Mouse (Mus musculus): ENCODE data around the gene Abcc4.

DNA sequence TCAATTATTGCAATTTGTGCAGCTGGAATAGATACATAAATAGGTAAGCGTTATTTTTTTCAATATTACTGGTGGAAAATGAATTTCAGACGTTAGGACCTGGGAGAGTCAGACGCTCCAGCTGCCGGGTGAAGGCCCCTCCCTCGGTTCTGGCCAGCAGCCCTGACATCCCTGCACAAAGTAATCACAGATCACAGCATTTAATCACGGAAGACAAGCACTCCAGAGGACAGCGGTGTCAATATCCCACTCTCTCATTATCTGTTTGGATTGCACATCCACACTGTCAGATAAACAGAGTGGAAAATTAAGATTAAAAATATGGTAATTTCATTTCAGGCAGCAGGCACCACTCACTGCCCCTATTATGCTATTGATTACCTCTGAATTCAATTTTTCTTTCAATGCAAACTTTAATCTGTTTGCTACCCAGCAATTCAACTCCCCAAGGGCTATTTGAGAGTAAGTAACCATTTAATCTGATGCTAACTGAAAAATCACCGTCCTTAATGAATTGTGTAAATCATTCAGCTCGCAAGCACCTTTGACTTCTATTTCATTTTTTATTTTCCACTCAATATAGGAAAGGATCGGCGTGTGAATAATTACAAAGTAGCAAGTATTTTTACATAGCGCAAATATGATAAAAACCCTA is 270.2 kb downstream of the Abcc4 start:
- no peak for TF ChIP-seq CTCF (conservative IDR thresholded peaks at IDR 0.05; ENCODE audit: low read length)
- TF ChIP-seq POU5F1 (IDR thresholded peaks at IDR 0.05; ENCODE audit: borderline replicate concordance, low read length) = no peak

Data from E14TG2a.4 (cell line).